Mouse (Mus musculus) midbrain, embryonic 14.5 days (tissue): ENCODE data around the gene 4930562C15Rik. TPM values are rescaled to one million over a fixed set of nuclear protein-coding genes. Genes with fewer than 3 reads are reported as not detected.

Experiments used
- ATAC-seq: fragments of 200-750 bp; cut with Nextera tagmentation; 2 replicates; pipeline ENCODE4 v1.8.0; 2017; ENCODE audit warnings: moderate number of reproducible peaks, moderate library complexity; ENCODE audit not compliant: low FRiP score, low TSS enrichment
- DNase-seq: peaks from one replicate; pipeline ENCODE4 v3.0.0-alpha.2; 2015
- H3K27ac ChIP-seq: fragments of 300-500 bp; sonication (generic); replicated peaks from 2 replicates; pipeline ENCODE4 v1.5.1; 2014; ENCODE audit warnings: mild to moderate bottlenecking, low read depth, low read length, moderate library complexity
- H3K27me3 ChIP-seq: fragments of 300-500 bp; sonication (generic); 2 replicates; pipeline ENCODE4 v1.6.1; 2014; ENCODE audit warnings: low read length, control low read depth, mixed read lengths; ENCODE audit not compliant: control insufficient read depth, insufficient read depth
- H3K36me3 ChIP-seq: fragments of 300-500 bp; sonication (generic); 2 replicates; pipeline ENCODE4 v1.6.1; 2014; ENCODE audit warnings: low read length, control low read depth; ENCODE audit not compliant: control insufficient read depth, insufficient read depth
- H3K4me1 ChIP-seq: fragments of 300-500 bp; sonication (generic); 2 replicates; pipeline ENCODE4 v1.6.1; 2014; ENCODE audit warnings: mild to moderate bottlenecking, antibody characterized with exemption, low read length, control low read depth; ENCODE audit not compliant: control insufficient read depth, insufficient read depth
- H3K4me2 ChIP-seq: fragments of 300-500 bp; sonication (generic); 2 replicates; pipeline ENCODE4 v1.6.1; 2014; ENCODE audit warnings: mild to moderate bottlenecking, low read length, moderate library complexity
- H3K4me3 ChIP-seq: fragments of 300-500 bp; sonication (generic); replicated peaks from 2 replicates; pipeline ENCODE4 v1.5.1; 2014; ENCODE audit warnings: low read depth, low read length
- H3K9ac ChIP-seq: fragments of 300-500 bp; sonication (generic); replicated peaks from 2 replicates; pipeline ENCODE4 v1.6.1; 2014; ENCODE audit warnings: mild to moderate bottlenecking, low read length, moderate library complexity
- H3K9me3 ChIP-seq: fragments of 300-500 bp; sonication (generic); 2 replicates; pipeline ENCODE4 v1.6.1; 2016; ENCODE audit warnings: low read length, control low read depth, mixed read lengths; ENCODE audit not compliant: control insufficient read depth
- WGBS: fragments of 180-500 bp; shearing (Covaris S2); extraction: QIAGEN DNeasy Blood & Tissue Kit; methylation state at CpG from one replicate; pipeline ENCODE4 v1.1.7; 2014; 5-methylcytosine and 5-hydroxymethylcytosine counted together
- polyA plus RNA-seq: library from polyadenylated mRNA; unstranded; fragments of >200 nt; fragmentation: Nextera tagmentation; extraction: Ambion mirVana; gene quantifications from 2 replicates; pipeline ENCODE4 v1.2.1, GENCODE M21; 2014

The 4930562C15Rik gene
- polyA plus RNA-seq, 1 experiment from 2014 or later = 0.42 TPM

DNA sequence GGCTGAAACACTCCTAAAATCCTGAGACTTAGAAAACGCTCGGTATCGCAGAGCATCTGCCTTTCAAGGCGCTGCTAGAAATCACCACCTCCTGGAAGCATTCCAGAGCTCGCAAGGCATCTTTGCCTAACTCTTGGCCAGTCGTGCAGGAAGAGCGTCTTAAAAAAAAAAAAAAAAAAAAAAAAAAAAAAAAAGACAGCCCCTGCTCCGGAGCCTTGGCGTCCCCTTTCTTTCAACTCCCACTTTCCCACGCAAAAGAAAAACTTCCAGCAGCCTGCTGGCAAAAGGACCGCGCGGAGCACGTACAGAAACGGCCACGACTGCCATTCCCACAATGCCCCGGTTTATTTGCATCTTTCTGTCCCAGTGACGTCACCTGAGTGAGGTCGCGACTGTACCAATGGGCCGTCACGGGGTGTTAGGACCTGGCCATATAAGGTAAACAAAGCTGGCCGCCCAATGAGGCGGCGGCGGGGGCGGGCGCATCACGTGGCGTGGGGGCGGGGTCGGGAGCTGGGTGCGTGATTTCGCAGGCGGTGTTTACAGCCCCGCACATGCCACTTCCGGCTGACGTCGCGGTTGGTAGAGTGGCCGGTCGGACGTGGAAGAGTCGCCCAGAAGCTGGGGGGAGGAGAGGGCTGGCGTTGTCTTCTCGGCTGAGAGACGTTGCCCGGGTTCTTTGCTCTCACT is 45.1 kb downstream of the 4930562C15Rik start, which contains the start of gene Ubald1:
TSS of gene Ubald1 (minus strand) at position 180 of the 690 bp plus-strand sequence.
- Histone ChIP-seq H3K4me1 (peaks cover 24% of the 10 kb centered on the region), H3K4me3 (peak within 1 kb of the TSS; percentile 78), H3K27me3 (no peaks in the 10 kb centered on the region), H3K4me2 (peak within 1 kb of the TSS; percentile 90), H3K9me3 (no peaks in the 10 kb centered on the region), H3K9ac (peak within 1 kb of the TSS; percentile 80), H3K27ac (peak within 1 kb of the TSS; percentile 97), H3K36me3 (peaks cover 6% of the 10 kb centered on the region; the same call in 1 of the 2 replicates)
- WGBS = under 1% methylated on average over 48 of the region's 48 CpGs
- DNase-seq = peak; percentile 100
- ATAC-seq = peak; percentile 92

DNA sequence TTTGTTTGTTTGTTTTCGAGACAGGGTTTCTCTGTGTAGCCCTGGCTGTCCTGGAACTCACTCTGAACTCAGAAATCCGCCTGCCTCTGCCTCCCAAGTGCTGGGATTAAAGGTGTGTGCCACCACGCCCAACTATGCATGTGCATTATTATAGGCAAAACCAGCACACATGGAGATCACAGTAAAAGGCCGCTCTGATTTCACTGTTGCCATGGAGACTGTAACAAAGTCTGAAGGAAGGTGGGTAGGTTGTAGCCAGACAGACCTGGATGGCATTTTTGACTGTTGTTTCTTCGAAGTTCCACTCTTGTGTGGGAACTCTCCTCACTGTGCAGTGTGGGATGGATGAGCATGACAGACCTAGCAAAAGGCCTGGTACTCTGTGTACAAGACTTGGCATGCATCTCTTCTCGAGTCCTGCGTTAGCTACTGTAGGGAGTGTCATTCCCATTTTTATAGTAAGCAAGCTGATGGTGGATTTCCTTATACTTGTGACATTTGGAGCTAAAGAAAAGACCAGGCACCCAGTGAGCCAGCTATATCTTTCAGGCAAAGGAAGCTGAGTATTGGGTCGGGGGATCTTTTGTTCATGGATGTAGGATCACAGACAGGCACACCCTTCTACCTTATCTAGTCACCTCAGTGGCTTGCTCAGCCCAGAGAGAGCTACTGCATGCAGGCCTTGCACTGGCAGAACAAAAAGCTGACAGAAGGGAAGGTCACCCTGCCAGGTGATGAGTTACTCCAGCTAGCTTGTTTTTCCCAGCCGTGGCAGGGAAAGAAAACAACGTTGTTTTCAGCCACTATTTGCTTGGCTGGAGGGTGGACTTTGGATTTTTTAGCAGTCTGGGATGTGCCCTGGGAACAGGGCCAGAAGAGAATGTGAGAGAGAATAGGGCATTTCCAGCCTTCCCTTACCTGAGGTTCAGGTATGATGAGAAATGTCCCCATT is 46.5 kb downstream of the 4930562C15Rik start:
- H3K4me3 ChIP-seq = peak overlapping the region; percentile 78
- WGBS = 78% methylated on average over 10 of the region's 10 CpGs
- no peaks in the 10 kb centered on the region for H3K9me3 ChIP-seq
- H3K27me3 ChIP-seq = no peaks in the 10 kb centered on the region
- no peak for ATAC-seq
- peaks cover 24% of the 10 kb centered on the region for H3K4me1 ChIP-seq
- H3K27ac ChIP-seq = peak overlapping the region; percentile 97
- peak; percentile 21 for DNase-seq
- H3K36me3 ChIP-seq = no peaks in the 10 kb centered on the region
- peak overlapping the region; percentile 78 for H3K9ac ChIP-seq
- peak overlapping the region; percentile 90 for H3K4me2 ChIP-seq

- H3K36me3 ChIP-seq = no peaks in the 10 kb centered on the region
- peak overlapping the region; percentile 87; the same call in 1 of the 2 replicates for H3K4me2 ChIP-seq
- no peak overlapping the region for H3K9ac ChIP-seq
- H3K9me3 ChIP-seq = no peaks in the 10 kb centered on the region
- H3K4me1 ChIP-seq = peaks cover 28% of the 10 kb centered on the region
- 95% methylated on average over 10 of the region's 10 CpGs for WGBS
- H3K27me3 ChIP-seq = no peaks in the 10 kb centered on the region
- DNase-seq (no peak), ATAC-seq (no peak)
- H3K4me3 ChIP-seq = no peak overlapping the region; the same call in 1 of the 2 replicates
- H3K27ac ChIP-seq = peak overlapping the region; percentile 92; the same call in 1 of the 2 replicates
Observed at GRCm38 (mm10) chr16:4884930-4885329, 49.7 kb downstream of the 4930562C15Rik start.

GRCm38 (mm10) chr16:4885760-4886689 is 50.8 kb downstream of the 4930562C15Rik start, which contains the start of gene Mgrn1:
TSS of gene Mgrn1 (plus strand) at chr16:4886249.
- no peaks in the 10 kb centered on the region for H3K36me3 ChIP-seq
- ATAC-seq (peak; percentile 90), DNase-seq (peak; percentile 95)
- H3K9me3 ChIP-seq = no peaks in the 10 kb centered on the region
- WGBS = under 1% methylated on average over 74 of the region's 74 CpGs
- peak within 1 kb of the TSS; percentile 88 for H3K9ac ChIP-seq
- H3K4me2 ChIP-seq = peak within 1 kb of the TSS; percentile 87
- no peaks in the 10 kb centered on the region for H3K27me3 ChIP-seq
- H3K4me1 ChIP-seq = peaks cover 28% of the 10 kb centered on the region
- peak within 1 kb of the TSS; percentile 86 for H3K4me3 ChIP-seq
- peak within 1 kb of the TSS; percentile 92 for H3K27ac ChIP-seq

DNA sequence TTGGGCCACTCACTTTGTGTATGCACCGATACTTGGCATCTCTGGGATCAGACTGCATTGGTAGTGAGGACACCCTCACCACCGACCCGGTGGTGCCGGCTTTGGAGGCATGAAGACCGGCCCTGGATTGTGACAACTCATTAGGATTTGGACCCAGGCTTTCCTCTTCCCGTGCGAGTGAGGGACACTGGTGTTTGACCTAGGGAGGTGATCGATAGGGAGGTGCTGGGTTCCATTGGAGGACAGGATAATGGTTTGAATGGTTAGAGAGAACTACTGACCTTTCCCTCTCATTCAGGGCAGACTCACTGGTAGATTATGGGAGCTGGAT is 51.4 kb downstream of the 4930562C15Rik start:
- H3K9me3 ChIP-seq = no peaks in the 10 kb centered on the region
- peaks cover 22% of the 10 kb centered on the region for H3K4me1 ChIP-seq
- H3K27ac ChIP-seq = peak overlapping the region; percentile 92
- no peaks in the 10 kb centered on the region for H3K36me3 ChIP-seq
- H3K9ac ChIP-seq = peak overlapping the region; percentile 88
- ATAC-seq (no peak), DNase-seq (no peak)
- under 1% methylated on average over 8 of the region's 8 CpGs for WGBS
- H3K27me3 ChIP-seq = no peaks in the 10 kb centered on the region
- peak overlapping the region; percentile 86 for H3K4me3 ChIP-seq
- peak overlapping the region; percentile 87 for H3K4me2 ChIP-seq

GRCm38 (mm10) chr16:4890201-4890709 is 55.0 kb downstream of the 4930562C15Rik start:
- no peak overlapping the region for H3K27ac ChIP-seq
- no peaks in the 10 kb centered on the region for H3K9me3 ChIP-seq
- no peak overlapping the region for H3K9ac ChIP-seq
- peaks cover 19% of the 10 kb centered on the region for H3K4me1 ChIP-seq
- no peak overlapping the region for H3K4me2 ChIP-seq
- 72% methylated on average over 4 of the region's 4 CpGs for WGBS
- no peak overlapping the region for H3K4me3 ChIP-seq
- no peak for DNase-seq
- no peak for ATAC-seq
- H3K27me3 ChIP-seq = no peaks in the 10 kb centered on the region
- no peaks in the 10 kb centered on the region for H3K36me3 ChIP-seq

- H3K36me3 ChIP-seq = no peaks in the 10 kb centered on the region
- H3K4me3 ChIP-seq = no peak overlapping the region
- ATAC-seq = no peak
- peaks cover 14% of the 10 kb centered on the region for H3K4me1 ChIP-seq
- no peak overlapping the region for H3K9ac ChIP-seq
- WGBS = 94% methylated on average over 6 of the region's 6 CpGs
- DNase-seq = no peak
- H3K9me3 ChIP-seq = no peaks in the 10 kb centered on the region
- H3K27ac ChIP-seq = no peak overlapping the region
- H3K4me2 ChIP-seq = no peak overlapping the region
- no peaks in the 10 kb centered on the region for H3K27me3 ChIP-seq
Observed at GRCm38 (mm10) chr16:4892171-4892570, 57.0 kb downstream of the 4930562C15Rik start.
